Mouse (Mus musculus) monocyte, adult 2 months (primary cell): ENCODE data around the gene Bid.
A peak's percentile ranks its signal among the peaks of the same experiment; 100 is the strongest.
"Not testable (repeated sequence)": the region's sequence is repeated elsewhere in the genome, so short reads cannot be mapped to it uniquely, and the experiment has no call there.

Source experiments
- DNase-seq, 2 experiments: peaks; one replicate each; pipeline ENCODE4 v3.0.0; 2022; ENCODE audit warnings: low spot score in 2 of 2, low read depth in 1 of 2

Bid gene

GRCm38 (mm10) chr6:120906521-120906920, 10.1 kb downstream of the Bid start:
- no peak for DNase-seq

- DNase-seq: no peak
Observed at GRCm38 (mm10) chr6:120905111-120905510, 11.5 kb downstream of the Bid start.

- no peak for DNase-seq
Observed at GRCm38 (mm10) chr6:120903961-120904360, 12.7 kb downstream of the Bid start.

GRCm38 (mm10) chr6:120903450-120903912, 13.2 kb downstream of the Bid start:
- peak in 1 of 2 experiments; percentile 19 for DNase-seq

- peak in 1 of 2 experiments; percentile 17 for DNase-seq
Observed at GRCm38 (mm10) chr6:120901776-120902645, 14.6 kb downstream of the Bid start.

GRCm38 (mm10) chr6:120898188-120898833, 18.3 kb downstream of the Bid start:
- DNase-seq: no peak

- no peak for DNase-seq
Observed at GRCm38 (mm10) chr6:120894524-120894923, 22.1 kb downstream of the Bid start.

GRCm38 (mm10) chr6:120894089-120894488, 22.6 kb downstream of the Bid start:
- no peak for DNase-seq

- DNase-seq: no peak
Observed at GRCm38 (mm10) chr6:120886696-120887095, 30.0 kb downstream of the Bid start.

GRCm38 (mm10) chr6:120884436-120884835, 32.2 kb downstream of the Bid start:
- no peak for DNase-seq

GRCm38 (mm10) chr6:120879046-120879445, 37.6 kb downstream of the Bid start:
- DNase-seq: no peak

GRCm38 (mm10) chr6:120873874-120874273, 42.8 kb downstream of the Bid start:
- no peak for DNase-seq

- DNase-seq: no peak
Observed at GRCm38 (mm10) chr6:120871286-120871685, 45.4 kb downstream of the Bid start.

- no peak for DNase-seq
Observed at GRCm38 (mm10) chr6:120868824-120869223, 47.8 kb downstream of the Bid start.

- no peak for DNase-seq
Observed at GRCm38 (mm10) chr6:120866051-120866814, 50.4 kb downstream of the Bid start.

GRCm38 (mm10) chr6:120860079-120860478, 56.6 kb downstream of the Bid start:
- DNase-seq: no peak

GRCm38 (mm10) chr6:120858217-120858711, 58.4 kb downstream of the Bid start:
- no peak for DNase-seq

- DNase-seq: no peak
Observed at GRCm38 (mm10) chr6:120854413-120854812, 62.2 kb downstream of the Bid start.

GRCm38 (mm10) chr6:120850720-120851119, 65.9 kb downstream of the Bid start:
- not testable (repeated sequence) for DNase-seq
